Mouse (Mus musculus): ENCODE data around the gene Mt4. TPM values are rescaled to one million over a fixed set of nuclear protein-coding genes. Genes with fewer than 3 reads are reported as not detected.
"Not testable (repeated sequence)": the region's sequence is repeated elsewhere in the genome, so short reads cannot be mapped to it uniquely, and the experiment has no call there.

Mt4 gene
- polyA plus RNA-seq, 1 experiment from 2014 or later, result 0.78 TPM

DNA sequence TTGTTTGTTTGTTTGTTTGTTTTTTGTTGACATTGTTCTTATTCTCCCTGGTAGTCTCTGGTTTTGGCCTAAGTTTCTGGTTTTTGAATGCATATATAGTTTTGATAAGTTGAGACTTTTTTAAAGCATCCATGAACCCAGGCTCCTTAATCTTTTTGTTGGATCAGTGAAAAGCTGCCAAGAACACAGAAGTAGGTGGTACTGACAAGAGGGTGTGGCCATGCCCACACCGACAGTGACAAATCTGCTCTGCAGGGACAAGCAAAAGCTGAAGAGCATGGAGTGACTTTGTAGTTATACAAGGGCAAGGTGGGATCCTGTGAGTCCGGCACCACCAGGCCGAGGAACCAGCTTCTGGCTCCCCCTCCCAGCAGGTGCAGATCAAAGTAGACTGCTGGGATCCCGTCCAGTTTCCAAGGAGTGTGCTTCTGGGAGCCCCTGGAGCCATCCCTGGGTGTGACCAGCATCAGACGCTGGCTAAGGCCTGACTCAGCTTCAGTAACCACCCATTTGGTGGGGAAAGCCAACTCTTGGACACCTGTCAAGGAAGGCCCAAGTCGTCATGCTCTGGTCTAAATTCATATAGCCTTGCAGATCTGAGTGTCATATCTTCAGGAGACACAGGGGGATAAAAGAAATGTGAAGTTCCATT is 26.3 kb upstream of the Mt4 start:
- WGBS (ENCODE audit: insufficient replicate concordance), result 55% methylated on average over 6 of the region's 6 CpGs
- peak overlapping the region; percentile 48 for H3K4me2 ChIP-seq
- H3K4me3 ChIP-seq (replicated peaks), result no peak overlapping the region
- ATAC-seq (ENCODE audit: low read depth) (peak; percentile 27; the same call in 1 of the 2 replicates), DNase-seq (no peak)
- peak overlapping the region; percentile 94 for H3K27ac ChIP-seq
- H3K9me3 ChIP-seq (replicated peaks), result no peaks in the 10 kb centered on the region
- peaks cover 70% of the 10 kb centered on the region for H3K4me1 ChIP-seq (replicated peaks)
- H3K9ac ChIP-seq, result no peak overlapping the region
- no peaks in the 10 kb centered on the region for H3K36me3 ChIP-seq
- no peaks in the 10 kb centered on the region for H3K27me3 ChIP-seq

DNA sequence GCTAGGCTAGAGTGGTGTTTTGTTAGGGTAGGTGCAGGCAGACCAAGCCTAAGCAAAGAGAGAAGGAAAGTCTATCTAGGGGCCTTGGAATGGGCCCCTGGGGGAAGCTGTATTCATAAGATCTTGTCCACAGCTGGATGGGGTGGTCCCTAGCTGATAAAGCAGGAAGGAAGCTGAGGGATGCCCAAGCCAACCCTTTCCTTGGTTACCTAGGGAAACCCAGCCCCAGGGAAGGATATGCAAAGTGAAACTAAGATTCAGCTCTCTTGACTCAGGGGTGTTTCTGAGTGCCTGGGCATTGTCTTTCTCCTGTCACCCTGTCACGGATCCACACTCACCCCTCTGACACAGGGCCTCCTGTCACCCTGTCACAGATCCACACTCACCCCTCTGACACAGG is 23.6 kb upstream of the Mt4 start:
- H3K4me2 ChIP-seq, result peak overlapping the region; percentile 44
- 29% methylated on average over 1 of the region's 1 CpGs for WGBS (ENCODE audit: insufficient replicate concordance)
- H3K36me3 ChIP-seq, result no peaks in the 10 kb centered on the region
- ATAC-seq (ENCODE audit: low read depth), result no peak
- peak overlapping the region; percentile 71 for H3K27ac ChIP-seq
- H3K4me3 ChIP-seq (replicated peaks), result no peak overlapping the region
- DNase-seq, result no peak
- 0 out of 2 replicates have a peak, but pooled peaks cover 7% of the 10 kb centered on the region for H3K27me3 ChIP-seq
- no peaks in the 10 kb centered on the region for H3K9me3 ChIP-seq (replicated peaks)
- H3K4me1 ChIP-seq (replicated peaks), result peaks cover 55% of the 10 kb centered on the region
- H3K9ac ChIP-seq, result peak overlapping the region; percentile 33; the same call in 1 of the 2 replicates

- Histone ChIP-seq H3K27ac (peak overlapping the region; percentile 71; the same call in 1 of the 2 replicates), H3K9me3 (replicated peaks) (no peaks in the 10 kb centered on the region), H3K27me3 (0 out of 2 replicates have a peak, but pooled peaks cover 7% of the 10 kb centered on the region), H3K36me3 (no peaks in the 10 kb centered on the region), H3K9ac (no peak overlapping the region), H3K4me3 (replicated peaks) (no peak overlapping the region), H3K4me1 (replicated peaks) (peaks cover 55% of the 10 kb centered on the region), H3K4me2 (no peak overlapping the region)
- ATAC-seq (ENCODE audit: low read depth) (no peak), DNase-seq (no peak)
- 74% methylated on average over 2 of the region's 2 CpGs for WGBS (ENCODE audit: insufficient replicate concordance)
These were observed 23.0 kb upstream of the Mt4 start for GRCm38 (mm10) chr8:94113972-94114371.

DNA sequence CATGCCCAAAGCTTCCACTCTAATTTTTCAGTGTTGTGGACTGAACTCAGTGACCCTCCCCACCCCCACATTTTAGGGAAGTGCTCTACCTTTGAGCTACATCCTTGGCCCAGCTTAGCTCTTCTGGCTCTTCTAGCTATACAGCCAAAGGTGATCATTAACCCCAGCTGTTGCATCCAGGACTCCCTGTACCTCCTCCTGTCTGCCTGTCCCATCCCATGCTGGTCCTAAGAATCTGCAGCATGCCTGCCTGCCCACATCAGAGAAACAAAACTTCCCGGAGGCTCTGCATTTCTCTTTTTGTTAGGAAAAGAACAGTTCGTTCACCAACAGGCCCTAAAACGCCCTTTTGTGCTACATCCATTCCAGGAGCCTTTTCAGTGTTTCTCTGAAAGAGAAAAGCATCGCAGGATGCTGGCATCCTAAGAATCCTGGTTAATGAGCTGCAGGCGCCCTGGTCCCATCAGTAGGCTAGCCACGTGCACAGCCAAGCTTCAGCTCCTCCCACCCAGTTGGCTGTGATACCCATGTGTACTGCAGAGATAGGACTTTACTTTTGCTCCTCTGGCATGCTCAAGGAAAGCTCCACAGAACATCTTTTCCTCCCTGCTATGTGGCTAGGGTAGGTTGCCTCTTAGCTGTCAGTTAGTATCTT is 18.1 kb upstream of the Mt4 start:
- Histone ChIP-seq H3K4me2 (peak overlapping the region; percentile 11; the same call in 1 of the 2 replicates), H3K9me3 (replicated peaks) (no peaks in the 10 kb centered on the region), H3K4me1 (replicated peaks) (peaks cover 24% of the 10 kb centered on the region), H3K4me3 (replicated peaks) (no peak overlapping the region), H3K27ac (peak overlapping the region; percentile 58; the same call in 1 of the 2 replicates), H3K27me3 (peaks cover 7% of the 10 kb centered on the region; the same call in 1 of the 2 replicates), H3K36me3 (no peaks in the 10 kb centered on the region), H3K9ac (peak overlapping the region; percentile 18)
- DNase-seq, result peak; percentile 60
- WGBS (ENCODE audit: insufficient replicate concordance), result 19% methylated on average over 6 of the region's 6 CpGs
- ATAC-seq (ENCODE audit: low read depth), result peak; percentile 99

- H3K9ac ChIP-seq, result no peak overlapping the region
- no peak for DNase-seq
- WGBS (ENCODE audit: insufficient replicate concordance), result 74% methylated on average over 9 of the region's 9 CpGs
- H3K4me1 ChIP-seq (replicated peaks), result peaks cover 24% of the 10 kb centered on the region
- no peaks in the 10 kb centered on the region for H3K36me3 ChIP-seq
- no peak for ATAC-seq (ENCODE audit: low read depth)
- no peak overlapping the region for H3K27ac ChIP-seq
- peaks cover 6% of the 10 kb centered on the region; the same call in 1 of the 2 replicates for H3K27me3 ChIP-seq
- H3K4me3 ChIP-seq (replicated peaks), result no peak overlapping the region
- H3K9me3 ChIP-seq (replicated peaks), result no peaks in the 10 kb centered on the region
- no peak overlapping the region for H3K4me2 ChIP-seq
These were observed 15.4 kb upstream of the Mt4 start for GRCm38 (mm10) chr8:94121625-94122024.

GRCm38 (mm10) chr8:94122711-94123468 is 14.1 kb upstream of the Mt4 start:
- Histone ChIP-seq H3K36me3 (no peaks in the 10 kb centered on the region), H3K4me2 (no peak overlapping the region), H3K4me3 (replicated peaks) (no peak overlapping the region), H3K4me1 (replicated peaks) (peaks cover 24% of the 10 kb centered on the region), H3K9ac (no peak overlapping the region), H3K9me3 (replicated peaks) (no peaks in the 10 kb centered on the region), H3K27ac (no peak overlapping the region), H3K27me3 (peaks cover 10% of the 10 kb centered on the region)
- 35% methylated on average over 8 of the region's 8 CpGs for WGBS (ENCODE audit: insufficient replicate concordance)
- no peak for ATAC-seq (ENCODE audit: low read depth)
- DNase-seq, result no peak

DNA sequence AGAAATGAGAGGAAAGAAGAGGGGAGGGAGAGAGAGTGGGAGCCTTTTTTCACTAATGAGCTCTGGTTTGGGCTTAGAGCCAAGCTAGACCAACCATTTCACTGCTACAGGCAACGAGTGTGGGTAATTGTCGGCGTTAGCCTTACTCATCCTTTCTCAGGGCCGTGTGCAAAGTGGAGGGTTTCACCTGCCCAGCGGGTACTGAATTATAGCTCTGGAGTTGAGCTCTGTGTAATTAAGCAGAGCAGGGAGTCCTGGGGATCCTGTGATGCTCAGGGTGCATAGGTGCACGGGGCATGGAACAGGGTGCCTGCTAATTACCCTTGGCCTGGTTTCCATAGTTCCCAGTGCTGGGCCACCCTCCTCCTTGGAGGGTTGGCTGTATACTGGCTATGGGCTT is 9.3 kb upstream of the Mt4 start:
- no peak overlapping the region for H3K27ac ChIP-seq
- ATAC-seq (ENCODE audit: low read depth), result no peak
- H3K36me3 ChIP-seq, result no peaks in the 10 kb centered on the region
- H3K9ac ChIP-seq, result no peak overlapping the region
- H3K27me3 ChIP-seq, result peaks cover 23% of the 10 kb centered on the region
- H3K4me2 ChIP-seq, result no peak overlapping the region
- 59% methylated on average over 6 of the region's 6 CpGs for WGBS (ENCODE audit: insufficient replicate concordance)
- no peaks in the 10 kb centered on the region for H3K9me3 ChIP-seq (replicated peaks)
- no peak for DNase-seq
- no peak overlapping the region for H3K4me3 ChIP-seq (replicated peaks)
- H3K4me1 ChIP-seq (replicated peaks), result no peaks in the 10 kb centered on the region

GRCm38 (mm10) chr8:94129133-94129789 is 7.7 kb upstream of the Mt4 start:
- Histone ChIP-seq H3K27ac (no peak overlapping the region), H3K36me3 (no peaks in the 10 kb centered on the region), H3K4me3 (replicated peaks) (no peak overlapping the region), H3K4me1 (replicated peaks) (no peaks in the 10 kb centered on the region; the same call in 1 of the 2 replicates), H3K4me2 (no peak overlapping the region), H3K27me3 (peaks cover 24% of the 10 kb centered on the region), H3K9ac (no peak overlapping the region), H3K9me3 (replicated peaks) (no peaks in the 10 kb centered on the region)
- 75% methylated on average over 6 of the region's 6 CpGs for WGBS (ENCODE audit: insufficient replicate concordance)
- no peak for ATAC-seq (ENCODE audit: low read depth)
- DNase-seq, result no peak

GRCm38 (mm10) chr8:94130126-94130525 is 6.9 kb upstream of the Mt4 start:
- no peak overlapping the region for H3K9ac ChIP-seq
- H3K9me3 ChIP-seq (replicated peaks), result no peaks in the 10 kb centered on the region
- peaks cover 7% of the 10 kb centered on the region for H3K4me1 ChIP-seq (replicated peaks)
- 85% methylated on average over 4 of the region's 4 CpGs for WGBS (ENCODE audit: insufficient replicate concordance)
- no peaks in the 10 kb centered on the region for H3K36me3 ChIP-seq
- H3K27ac ChIP-seq, result no peak overlapping the region
- H3K27me3 ChIP-seq, result peaks cover 24% of the 10 kb centered on the region
- no peak overlapping the region for H3K4me3 ChIP-seq (replicated peaks)
- no peak for ATAC-seq (ENCODE audit: low read depth)
- no peak overlapping the region for H3K4me2 ChIP-seq
- DNase-seq, result no peak

DNA sequence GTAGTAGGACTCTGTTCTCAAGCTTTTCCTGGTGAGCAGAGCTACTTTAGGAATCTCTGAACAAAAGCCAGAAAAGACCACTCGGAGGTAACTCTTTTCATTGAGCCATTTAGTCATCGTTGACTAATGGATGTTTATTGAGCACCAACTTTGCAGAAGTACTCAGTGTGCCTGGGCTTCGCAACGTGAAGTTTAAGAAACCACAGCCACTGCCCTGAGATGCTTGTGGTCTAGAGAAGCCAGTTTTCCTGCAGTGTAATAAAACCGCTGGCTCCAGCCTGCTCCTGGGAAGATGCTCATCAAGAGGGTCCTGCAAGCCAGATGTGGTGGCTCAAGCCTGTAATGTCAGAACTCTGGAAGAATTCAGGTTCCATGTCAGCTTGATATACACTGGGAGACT is 4.9 kb upstream of the Mt4 start:
- no peak for DNase-seq
- Histone ChIP-seq H3K4me3 (replicated peaks) (no peak overlapping the region), H3K27ac (no peak overlapping the region), H3K36me3 (no peaks in the 10 kb centered on the region), H3K9me3 (replicated peaks) (no peaks in the 10 kb centered on the region), H3K4me2 (no peak overlapping the region), H3K27me3 (peaks cover 36% of the 10 kb centered on the region), H3K4me1 (replicated peaks) (peaks cover 12% of the 10 kb centered on the region), H3K9ac (no peak overlapping the region)
- ATAC-seq (ENCODE audit: low read depth), result no peak
- 37% methylated on average over 5 of the region's 5 CpGs for WGBS (ENCODE audit: insufficient replicate concordance)

DNA sequence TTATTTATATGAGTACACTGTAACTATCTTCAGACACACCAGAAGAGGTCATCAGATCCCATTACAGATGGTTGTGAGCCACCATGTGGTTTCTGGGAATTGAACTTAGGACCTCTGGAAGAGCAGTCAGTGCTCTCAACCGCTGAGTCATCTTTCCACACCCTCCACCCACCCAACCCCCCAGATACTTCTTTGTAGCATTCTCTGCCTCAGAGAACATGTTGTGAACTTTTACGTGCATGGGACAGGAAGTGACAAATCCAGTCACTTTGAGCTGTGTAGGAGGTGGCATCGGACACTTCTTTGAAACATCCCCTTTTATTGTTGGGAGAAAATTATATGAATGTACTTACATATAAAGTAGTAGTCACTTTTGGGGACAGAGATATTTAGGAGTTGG is 2.4 kb upstream of the Mt4 start:
- not testable (repeated sequence) for H3K27ac ChIP-seq; ATAC-seq (ENCODE audit: low read depth); H3K9me3 ChIP-seq (replicated peaks); H3K9ac ChIP-seq; H3K4me2 ChIP-seq; DNase-seq; H3K4me3 ChIP-seq (replicated peaks); H3K36me3 ChIP-seq
- Histone ChIP-seq H3K4me1 (replicated peaks) (peaks cover 12% of the 10 kb centered on the region), H3K27me3 (peaks cover 32% of the 10 kb centered on the region)
- WGBS (ENCODE audit: insufficient replicate concordance), result 31% methylated on average over 3 of the region's 3 CpGs

Measured in liver, embryonic 13.5 days (tissue).